Comparison of ENCODE assay signal across 12 mouse cellular contexts in the genomic region with DNA sequence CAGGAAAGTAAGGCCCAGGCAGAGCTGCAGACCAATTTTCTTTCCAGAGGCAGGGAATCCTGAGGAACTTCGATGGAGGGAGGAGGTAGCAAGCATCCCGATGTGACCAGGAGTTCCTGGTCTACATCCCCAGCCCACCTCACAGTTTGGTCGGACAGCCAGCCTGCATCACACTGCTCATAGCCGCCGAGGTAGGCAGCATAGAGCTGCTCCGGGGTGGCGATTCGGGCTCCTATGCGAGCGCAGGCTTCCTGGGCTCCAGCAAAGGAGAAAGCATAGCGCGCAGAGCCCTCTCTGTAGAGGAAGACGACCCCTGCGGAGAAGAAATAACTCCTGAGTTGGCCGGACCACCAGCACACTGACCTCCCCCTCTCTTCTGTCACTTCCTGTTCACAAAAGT. TPM values are rescaled to one million over a fixed set of nuclear protein-coding genes. Genes with fewer than 3 reads are reported as not detected.
DNase-seq lines count a peak whose midpoint lies in the region; ATAC-seq and TF ChIP-seq lines count a peak whose summit lies in the region.
"Had no signal": no experiment of that assay in that cellular context is flagged by ENCODE, and none has a peak within 500 bp of the region (broad histone marks: within the 10 kb centered on the region; RNA-seq: fewer than 3 reads in every experiment).

No protein-coding gene starts in this region.

- TF ChIP-seq CTCF in lung, adult 2 months (IDR thresholded peaks at IDR 0.05; ENCODE audit: insufficient read depth, low read length): no peak

- H3K9ac ChIP-seq in heart, embryonic 13.5 days: no peak overlapping the region
- H3K9ac ChIP-seq in embryonic facial prominence, embryonic 13.5 days: no peak overlapping the region
- 0 out of 2 replicates have a peak overlapping the region, but pooled peaks have one; percentile 56 for H3K9ac ChIP-seq in hindbrain, embryonic 15.5 days
- no peak overlapping the region for H3K9ac ChIP-seq in neural tube, embryonic 11.5 days (ENCODE audit: low read length)

- H3K4me2 ChIP-seq in heart, embryonic 13.5 days: peak overlapping the region; percentile 68
- peak overlapping the region; percentile 59 for H3K4me2 ChIP-seq in embryonic facial prominence, embryonic 13.5 days
- H3K4me2 ChIP-seq in hindbrain, embryonic 15.5 days: peak overlapping the region; percentile 97
- peak overlapping the region; percentile 64 for H3K4me2 ChIP-seq in neural tube, embryonic 11.5 days (ENCODE audit: low read depth)

- no peak for DNase-seq in heart, adult 18-20 months
- DNase-seq in neural tube, embryonic 11.5 days (ENCODE audit: low spot score): no peak
- DNase-seq in lung, adult 2 months: no peak
- DNase-seq in urinary bladder, adult 2 months (ENCODE audit: low spot score): no peak
- DNase-seq in ovary, adult 18-20 months (ENCODE audit: low spot score): no peak
- DNase-seq: gastrocnemius, postnatal 14 days; kidney, adult 18-20 months had no signal

- H3K27ac ChIP-seq in heart, embryonic 13.5 days (replicated peaks): no peak overlapping the region
- no peak overlapping the region for H3K27ac ChIP-seq in embryonic facial prominence, embryonic 13.5 days
- H3K27ac ChIP-seq in hindbrain, embryonic 15.5 days (replicated peaks): no peak overlapping the region
- H3K27ac ChIP-seq in neural tube, embryonic 11.5 days (ENCODE audit: low read depth, low read length): no peak overlapping the region

- peak overlapping the region; percentile 49; the same call in 1 of the 2 replicates for H3K4me3 ChIP-seq in heart, embryonic 13.5 days
- peak overlapping the region; percentile 40; the same call in 1 of the 2 replicates for H3K4me3 ChIP-seq in embryonic facial prominence, embryonic 13.5 days
- H3K4me3 ChIP-seq in hindbrain, embryonic 15.5 days: peak overlapping the region; percentile 49
- no peak overlapping the region for H3K4me3 ChIP-seq in neural tube, embryonic 11.5 days (ENCODE audit: low read depth, low read length)
- no peak overlapping the region for H3K4me3 ChIP-seq in lung, adult 2 months (replicated peaks; ENCODE audit: extremely low read depth, low read depth, low read length)

- ATAC-seq in heart, embryonic 13.5 days (ENCODE audit: extremely low read depth, insufficient number of reproducible peaks, low FRiP score, low TSS enrichment): no peak
- ATAC-seq in embryonic facial prominence, embryonic 13.5 days (ENCODE audit: insufficient number of reproducible peaks, insufficient read depth, low FRiP score, low TSS enrichment, low read depth): no peak
- ATAC-seq in hindbrain, embryonic 15.5 days (ENCODE audit: low FRiP score, low read depth): no peak
- ATAC-seq in neural tube, embryonic 11.5 days (ENCODE audit: insufficient read depth, low FRiP score, low TSS enrichment): no peak

- H3K9me3 ChIP-seq in heart, embryonic 13.5 days: no peaks in the 10 kb centered on the region
- H3K9me3 ChIP-seq in embryonic facial prominence, embryonic 13.5 days: no peaks in the 10 kb centered on the region
- H3K9me3 ChIP-seq in hindbrain, embryonic 15.5 days: no peaks in the 10 kb centered on the region
- H3K9me3 ChIP-seq in neural tube, embryonic 11.5 days (ENCODE audit: control insufficient read depth, low read length): no peaks in the 10 kb centered on the region

- peaks cover 24% of the 10 kb centered on the region for H3K4me1 ChIP-seq in heart, embryonic 13.5 days
- H3K4me1 ChIP-seq in embryonic facial prominence, embryonic 13.5 days: peaks cover 32% of the 10 kb centered on the region
- peaks cover 40% of the 10 kb centered on the region for H3K4me1 ChIP-seq in hindbrain, embryonic 15.5 days (replicated peaks)
- peaks cover 11% of the 10 kb centered on the region for H3K4me1 ChIP-seq in neural tube, embryonic 11.5 days (ENCODE audit: control insufficient read depth, insufficient read depth, low read length)
- 0 out of 2 replicates have a peak, but pooled peaks cover 2% of the 10 kb centered on the region for H3K4me1 ChIP-seq in lung, adult 2 months (ENCODE audit: control insufficient read depth, insufficient read depth, low read length)

- no peaks in the 10 kb centered on the region for H3K36me3 ChIP-seq in heart, embryonic 13.5 days
- H3K36me3 ChIP-seq in embryonic facial prominence, embryonic 13.5 days: no peaks in the 10 kb centered on the region
- H3K36me3 ChIP-seq in hindbrain, embryonic 15.5 days: no peaks in the 10 kb centered on the region
- no peaks in the 10 kb centered on the region for H3K36me3 ChIP-seq in neural tube, embryonic 11.5 days (ENCODE audit: control insufficient read depth, insufficient read depth, low read length)

- WGBS in heart, embryonic 13.5 days: 1% methylated on average over 15 of the region's 15 CpGs
- WGBS in embryonic facial prominence, embryonic 13.5 days: 1% methylated on average over 15 of the region's 15 CpGs
- WGBS in hindbrain, embryonic 15.5 days: 8% methylated on average over 15 of the region's 15 CpGs
- under 1% methylated on average over 15 of the region's 15 CpGs for WGBS in neural tube, embryonic 11.5 days
- WGBS in lung, adult 2 months: 7% methylated on average over 15 of the region's 15 CpGs

- TF ChIP-seq POLR2A in lung, adult 2 months (IDR thresholded peaks at IDR 0.05; ENCODE audit: borderline replicate concordance, extremely low read depth, low read depth, low read length): no peak

- H3K27me3 ChIP-seq in heart, embryonic 13.5 days (replicated peaks): peaks cover 100% of the 10 kb centered on the region
- H3K27me3 ChIP-seq in embryonic facial prominence, embryonic 13.5 days: peaks cover 99% of the 10 kb centered on the region
- peaks cover 83% of the 10 kb centered on the region for H3K27me3 ChIP-seq in hindbrain, embryonic 15.5 days
- H3K27me3 ChIP-seq in neural tube, embryonic 11.5 days (ENCODE audit: control insufficient read depth, insufficient read depth, low read length): peaks cover 80% of the 10 kb centered on the region

RNA-seq across cellular contexts. Expression of gene Bcan, which starts 3.6 kb away (rescaled TPM):
- 0.07 TPM in 1 of 2 replicates, not detected in the other for polyA plus RNA-seq in heart, embryonic 13.5 days (2015; fragmentation: Nextera tagmentation; extraction: Ambion mirVana)
- total RNA-seq in heart, adult 18-20 months (2021): under 1 TPM in 1 of 2 experiments, not detected in 1; 0.32 TPM
- 0.39 and 0.53 TPM in 2 replicates for polyA plus RNA-seq in embryonic facial prominence, embryonic 13.5 days (2015; fragmentation: Nextera tagmentation; extraction: Ambion mirVana)
- 107 and 112 TPM in 2 replicates for polyA plus RNA-seq in hindbrain, embryonic 15.5 days (2015; fragmentation: Nextera tagmentation; extraction: Ambion mirVana)
- polyA plus RNA-seq in neural tube, embryonic 11.5 days (2014; fragmentation: Nextera tagmentation; extraction: Ambion mirVana): 0.31 and 0.72 TPM in 2 replicates
- 7.2 and 8.3 TPM in 2 replicates for polyA plus RNA-seq in lung, adult 2 months (2012; rRNA removed)
- 0.15 and 0.28 TPM in 2 replicates for polyA plus RNA-seq in urinary bladder, adult 2 months (2012; rRNA removed)
- polyA plus RNA-seq: spleen, adult 2 months had no signal

RNA-seq across cellular contexts. Expression of gene Nes, which starts 25.5 kb away (rescaled TPM):
- 18.7 and 18.9 TPM in 2 replicates for polyA plus RNA-seq in heart, embryonic 13.5 days (2015; fragmentation: Nextera tagmentation; extraction: Ambion mirVana)
- 10 to 100 TPM; 12.5 to 24.8 TPM for total RNA-seq in heart, adult 18-20 months (2021)
- polyA plus RNA-seq in embryonic facial prominence, embryonic 13.5 days (2015; fragmentation: Nextera tagmentation; extraction: Ambion mirVana): 13.8 and 17.7 TPM in 2 replicates
- polyA plus RNA-seq in hindbrain, embryonic 15.5 days (2015; fragmentation: Nextera tagmentation; extraction: Ambion mirVana): 31.8 and 42.1 TPM in 2 replicates
- polyA plus RNA-seq in neural tube, embryonic 11.5 days (2014; fragmentation: Nextera tagmentation; extraction: Ambion mirVana): 59.5 and 60.2 TPM in 2 replicates
- polyA plus RNA-seq in lung, adult 2 months (2012; rRNA removed): 26.4 and 31.4 TPM in 2 replicates
- polyA plus RNA-seq in urinary bladder, adult 2 months (2012; rRNA removed): 3.7 and 5.3 TPM in 2 replicates

RNA-seq across cellular contexts. Expression of gene Hapln2, which starts 31.0 kb away (rescaled TPM):
- not detected in 2 replicates for polyA plus RNA-seq in heart, embryonic 13.5 days (2015; fragmentation: Nextera tagmentation; extraction: Ambion mirVana)
- total RNA-seq in heart, adult 18-20 months (2021): not detected
- 0.15 TPM in 1 of 2 replicates, not detected in the other for polyA plus RNA-seq in embryonic facial prominence, embryonic 13.5 days (2015; fragmentation: Nextera tagmentation; extraction: Ambion mirVana)
- polyA plus RNA-seq in hindbrain, embryonic 15.5 days (2015; fragmentation: Nextera tagmentation; extraction: Ambion mirVana): 0.87 and 0.95 TPM in 2 replicates
- 0.14 TPM in 1 of 2 replicates, not detected in the other for polyA plus RNA-seq in neural tube, embryonic 11.5 days (2014; fragmentation: Nextera tagmentation; extraction: Ambion mirVana)
- 0.06 and 0.37 TPM in 2 replicates for polyA plus RNA-seq in lung, adult 2 months (2012; rRNA removed)
- 0.06 TPM in 1 of 2 replicates, not detected in the other for polyA plus RNA-seq in urinary bladder, adult 2 months (2012; rRNA removed)
- polyA plus RNA-seq: C2C12; spleen, adult 2 months had no signal

RNA-seq across cellular contexts. Expression of gene Gpatch4, which starts 46.5 kb away (rescaled TPM):
- 18.7 and 20.9 TPM in 2 replicates for polyA plus RNA-seq in heart, embryonic 13.5 days (2015; fragmentation: Nextera tagmentation; extraction: Ambion mirVana)
- 10 to 100 TPM; 10.9 to 12.3 TPM for total RNA-seq in heart, adult 18-20 months (2021)
- 34.0 and 38.5 TPM in 2 replicates for polyA plus RNA-seq in embryonic facial prominence, embryonic 13.5 days (2015; fragmentation: Nextera tagmentation; extraction: Ambion mirVana)
- polyA plus RNA-seq in hindbrain, embryonic 15.5 days (2015; fragmentation: Nextera tagmentation; extraction: Ambion mirVana): 36.0 and 36.5 TPM in 2 replicates
- polyA plus RNA-seq in neural tube, embryonic 11.5 days (2014; fragmentation: Nextera tagmentation; extraction: Ambion mirVana): 32.5 and 34.2 TPM in 2 replicates
- polyA plus RNA-seq in lung, adult 2 months (2012; rRNA removed): 5.7 and 7.2 TPM in 2 replicates
- polyA plus RNA-seq in urinary bladder, adult 2 months (2012; rRNA removed): 5.6 and 9.7 TPM in 2 replicates

RNA-seq across cellular contexts. Expression of gene Crabp2, which starts 47.9 kb away (rescaled TPM):
- polyA plus RNA-seq in heart, embryonic 13.5 days (2015; fragmentation: Nextera tagmentation; extraction: Ambion mirVana): 6.2 and 8.4 TPM in 2 replicates
- not detected for total RNA-seq in heart, adult 18-20 months (2021)
- 345 and 370 TPM in 2 replicates for polyA plus RNA-seq in embryonic facial prominence, embryonic 13.5 days (2015; fragmentation: Nextera tagmentation; extraction: Ambion mirVana)
- polyA plus RNA-seq in hindbrain, embryonic 15.5 days (2015; fragmentation: Nextera tagmentation; extraction: Ambion mirVana): 50.7 and 74.7 TPM in 2 replicates
- polyA plus RNA-seq in neural tube, embryonic 11.5 days (2014; fragmentation: Nextera tagmentation; extraction: Ambion mirVana): 565 and 607 TPM in 2 replicates
- polyA plus RNA-seq in lung, adult 2 months (2012; rRNA removed): 15.1 TPM in 1 of 2 replicates, not detected in the other
- 0.91 and 1.4 TPM in 2 replicates for polyA plus RNA-seq in urinary bladder, adult 2 months (2012; rRNA removed)

Comparison
In these comparisons a context has a peak if more than half of its experiments do, and no peak if none do; other contexts are left out.
1. H3K4me3 ChIP-seq: peak in heart, embryonic 13.5 days (single experiment), embryonic facial prominence, embryonic 13.5 days (single experiment) and hindbrain, embryonic 15.5 days (single experiment); none in neural tube, embryonic 11.5 days (single experiment) and lung, adult 2 months (single experiment).
2. RNA of gene Bcan, which starts 3.6 kb away (polyA plus RNA-seq): 107 to 112 TPM in hindbrain, embryonic 15.5 days; 7.2 to 8.3 TPM in lung, adult 2 months, 0.31 to 0.72 TPM in neural tube, embryonic 11.5 days, 0.39 to 0.53 TPM in embryonic facial prominence, embryonic 13.5 days, 0.15 to 0.28 TPM in urinary bladder, adult 2 months and 0.07 TPM in heart, embryonic 13.5 days; every median in the first group is over 10 times any median in the second.
3. Peak in every context shown above with its lines, with median percentiles within 50 percentile points of each other: H3K4me2 ChIP-seq.